Mouse (Mus musculus) mesoderm, embryonic 11.5 days (tissue): ENCODE results near the gene Prl2c3.
"Not testable (repeated sequence)": the region's sequence is repeated elsewhere in the genome, so short reads cannot be mapped to it uniquely, and the experiment has no call there.

ENCODE experiments used
- DNase-seq: peaks from one replicate; pipeline ENCODE4 v3.0.0-alpha.2; 2012; ENCODE audit warnings: low read depth, low spot score

Gene Prl2c3

GRCm38 (mm10) chr13:12799979-12800378, at the start of gene Prl2c3:
Prl2c3 (minus strand) TSS chr13:12800079.
- not testable (repeated sequence) for DNase-seq

DNA sequence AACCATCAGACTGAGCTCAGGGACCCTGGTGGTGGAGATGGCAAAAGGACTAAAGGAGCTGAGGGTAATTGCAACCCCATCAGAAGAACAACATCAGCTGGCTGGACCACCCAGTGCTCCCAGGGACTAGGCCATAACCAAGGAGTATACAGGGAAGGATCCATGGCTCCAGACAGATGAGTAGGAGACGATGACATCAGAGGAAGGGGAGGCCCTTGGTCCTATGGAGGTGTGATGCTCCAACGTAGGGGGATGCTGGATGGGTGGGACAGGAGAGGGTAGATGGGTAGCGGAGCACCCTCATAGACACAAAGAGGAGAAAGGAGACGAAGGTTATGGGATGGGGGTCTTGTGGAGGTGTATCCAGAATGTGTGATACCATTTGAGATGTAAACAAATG, 48.4 kb upstream of the Prl2c3 start:
- not testable (repeated sequence) for DNase-seq

DNA sequence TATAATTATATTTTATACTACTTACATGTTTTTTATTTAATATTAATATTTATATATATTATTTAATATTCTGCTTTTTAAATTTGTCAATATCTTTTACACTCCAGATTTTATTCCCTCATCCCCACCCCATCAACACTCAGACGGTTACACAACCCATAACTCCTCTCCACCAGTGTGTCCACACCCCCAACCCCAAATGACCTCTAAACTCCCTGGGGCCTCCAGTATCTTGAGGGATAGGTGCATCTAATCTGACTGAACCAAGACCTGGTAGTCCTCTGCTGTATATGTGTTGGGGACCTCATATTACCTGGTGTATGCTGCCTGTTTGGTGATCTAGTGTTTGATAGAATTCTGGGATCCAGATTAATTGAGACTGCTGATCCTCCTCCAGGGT, 44.8 kb upstream of the Prl2c3 start:
- not testable (repeated sequence) for DNase-seq

GRCm38 (mm10) chr13:12837546-12837945, 37.7 kb upstream of the Prl2c3 start:
- DNase-seq = not testable (repeated sequence)

DNA sequence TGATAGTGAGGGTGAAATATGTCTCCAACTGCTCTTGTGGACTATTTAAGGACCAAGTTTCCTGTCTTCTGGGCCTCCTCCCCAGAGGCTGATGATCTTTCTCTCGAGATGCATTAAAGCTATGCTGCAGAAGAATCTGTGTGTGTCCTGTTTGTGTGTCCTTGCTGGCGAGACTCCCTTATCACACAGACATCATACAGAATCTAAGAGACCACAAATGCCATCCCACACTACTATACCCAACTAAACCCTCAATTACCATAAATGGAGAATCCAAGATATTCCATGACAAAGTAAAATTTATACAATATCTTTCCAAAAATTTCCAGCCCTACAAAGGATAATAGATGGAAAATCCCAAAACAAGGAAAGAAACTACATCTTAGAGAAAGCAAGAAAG, 31.9 kb upstream of the Prl2c3 start:
- peak; percentile 2 for DNase-seq

DNA sequence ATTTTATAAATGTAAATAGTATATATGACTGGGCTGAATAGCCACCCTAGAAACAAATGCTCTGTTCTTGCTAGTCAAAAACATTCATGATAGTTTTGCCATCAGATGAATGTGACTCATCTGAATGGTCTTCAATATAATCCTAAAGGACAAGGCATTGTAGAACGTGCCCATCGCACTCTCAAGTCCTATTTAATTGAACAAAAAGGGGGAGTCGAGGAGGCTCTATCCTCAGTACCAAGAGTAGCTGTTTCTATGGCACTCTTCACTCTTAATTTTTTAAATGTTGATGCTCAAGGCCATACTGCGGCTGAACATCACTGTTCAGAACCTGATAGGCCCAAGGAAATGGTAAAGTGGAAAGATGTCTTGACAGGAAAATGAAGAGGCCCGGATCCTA, 29.2 kb upstream of the Prl2c3 start:
- peak; percentile 3 for DNase-seq

DNA sequence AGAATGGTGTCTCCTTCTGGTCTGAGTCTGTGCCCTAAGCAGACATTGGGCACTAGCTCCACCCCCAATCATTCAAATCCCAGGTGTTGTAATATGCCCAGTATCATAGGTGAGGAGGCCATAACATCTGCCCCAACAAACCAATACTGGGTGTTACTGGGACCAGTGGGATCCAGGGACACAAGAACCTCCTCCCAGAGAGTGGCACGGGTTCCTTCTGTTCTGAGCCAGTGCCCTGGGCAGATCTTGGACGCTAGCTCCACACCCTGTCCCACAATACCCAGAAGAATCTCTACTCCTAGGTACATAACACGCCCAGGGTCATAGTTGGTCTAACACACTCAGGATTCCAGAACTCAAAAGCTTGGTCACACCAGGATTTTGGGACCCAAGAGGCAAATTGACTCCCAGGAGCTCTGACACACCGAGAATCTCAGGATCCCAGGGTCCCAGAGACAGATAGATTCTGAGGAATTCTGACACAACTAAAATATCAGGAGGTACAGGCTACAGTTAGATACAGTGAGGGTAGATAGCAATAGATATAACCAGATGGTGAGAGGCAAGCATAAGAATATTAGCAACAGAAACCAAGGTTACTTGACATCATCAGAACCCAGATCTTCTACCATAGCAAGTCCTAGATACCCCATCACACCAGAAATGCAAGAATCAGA, 24.8 kb upstream of the Prl2c3 start:
- not testable (repeated sequence) for DNase-seq

DNA sequence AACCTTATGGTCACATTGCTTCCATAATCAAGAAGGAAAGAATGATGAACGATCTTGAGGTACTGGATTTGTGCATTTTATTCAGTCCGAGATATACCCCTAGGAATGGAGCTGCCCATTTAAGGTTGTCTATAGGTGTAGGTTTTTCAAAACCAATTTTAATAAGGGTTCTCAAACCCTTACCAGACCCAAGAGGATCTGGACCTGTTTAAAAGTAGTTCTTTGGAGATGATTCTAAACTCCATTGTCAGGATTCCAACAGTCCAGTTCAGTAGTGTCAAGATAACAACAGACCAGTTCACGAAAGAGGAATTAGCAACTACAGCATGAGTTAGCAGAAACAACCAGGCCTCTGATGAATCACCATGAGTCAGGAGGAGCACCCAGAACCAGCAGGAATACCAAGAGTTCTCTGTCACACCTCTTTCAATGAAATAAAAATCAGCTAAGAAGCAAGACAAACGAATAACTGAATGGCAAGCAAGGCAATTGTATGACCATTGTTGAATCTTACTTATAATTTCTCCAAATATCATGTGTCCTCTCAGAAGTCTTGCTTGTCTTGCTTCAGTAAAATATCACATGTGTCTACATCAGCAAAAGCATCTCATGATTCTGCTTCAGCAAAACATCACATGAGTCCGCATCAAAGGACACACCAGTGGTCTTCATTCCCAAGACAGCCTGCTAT, 14.0 kb upstream of the Prl2c3 start:
- DNase-seq = not testable (repeated sequence)

DNA sequence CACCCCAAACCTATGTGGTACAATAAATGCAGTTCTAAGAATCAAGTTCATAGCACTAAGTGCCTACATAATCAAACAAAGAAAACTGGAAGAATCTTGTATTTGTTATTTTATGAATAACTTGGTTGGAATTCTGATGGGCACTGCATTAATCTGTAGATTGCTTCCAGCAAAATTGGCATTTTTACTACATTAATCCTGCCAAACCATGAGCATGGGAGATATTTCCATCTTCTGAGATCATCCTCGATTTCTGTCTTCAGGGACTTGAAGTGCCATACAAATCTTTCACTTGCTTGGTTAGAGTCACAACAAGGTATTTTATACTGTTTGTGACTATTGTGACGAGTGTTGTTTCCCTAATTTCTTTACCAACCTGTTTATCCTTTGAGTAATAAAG, 9.7 kb upstream of the Prl2c3 start:
- DNase-seq = no peak

GRCm38 (mm10) chr13:12808793-12809512, 9.1 kb upstream of the Prl2c3 start:
- DNase-seq = not testable (repeated sequence)

- DNase-seq = not testable (repeated sequence)
Measured at GRCm38 (mm10) chr13:12806496-12806895, 6.6 kb upstream of the Prl2c3 start.

GRCm38 (mm10) chr13:12769442-12770091, 30.3 kb downstream of the Prl2c3 start:
- DNase-seq = not testable (repeated sequence)
